Mouse (Mus musculus) large intestine, adult 2 months (tissue): ENCODE data around the gene Selenbp1. TPM values are rescaled to one million over a fixed set of nuclear protein-coding genes. Genes with fewer than 3 reads are reported as not detected.
A peak's percentile ranks its signal among the peaks of the same experiment; 100 is the strongest.

ENCODE experiments used
- DNase-seq: peaks from one replicate; pipeline ENCODE4 v3.0.0-alpha.2; 2012; ENCODE audit warnings: low read depth, low spot score
- WGBS: fragments of 180-500 bp; shearing (Covaris S2); methylation state at CpG from one replicate; pipeline ENCODE4 v1.1.7; 2018; 5-methylcytosine and 5-hydroxymethylcytosine counted together
- polyA plus RNA-seq: library from polyadenylated mRNA; depleted of rRNA; stranded (reverse); fragments of >200 nt; gene quantifications from 2 replicates; pipeline ENCODE4 v1.2.3, GENCODE M21; 2012; rRNA removed

The Selenbp1 gene
- polyA plus RNA-seq, 1 experiment: 74.0 TPM

DNA sequence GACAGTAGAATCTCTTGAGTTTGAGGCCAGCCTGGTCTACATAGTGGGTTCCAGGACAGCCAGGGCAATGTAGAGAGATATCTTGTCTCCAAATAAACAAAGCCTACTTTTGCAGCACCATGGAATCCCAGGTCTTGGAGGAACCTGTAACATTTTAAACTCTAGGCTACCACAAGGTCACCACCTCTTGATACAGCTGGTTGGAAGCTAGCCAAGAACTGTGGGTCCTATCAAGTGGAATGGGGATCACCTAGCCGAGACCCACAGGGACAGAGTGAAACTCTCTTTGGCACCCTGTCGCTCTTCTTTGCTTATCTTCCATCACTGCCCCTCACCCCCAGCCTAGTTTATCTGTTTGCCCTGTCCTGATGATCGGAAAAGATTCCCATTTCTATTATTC lies 39.7 kb downstream of the Selenbp1 start:
- DNase-seq: no peak
- 89% methylated on average over 3 of the region's 3 CpGs for WGBS

DNA sequence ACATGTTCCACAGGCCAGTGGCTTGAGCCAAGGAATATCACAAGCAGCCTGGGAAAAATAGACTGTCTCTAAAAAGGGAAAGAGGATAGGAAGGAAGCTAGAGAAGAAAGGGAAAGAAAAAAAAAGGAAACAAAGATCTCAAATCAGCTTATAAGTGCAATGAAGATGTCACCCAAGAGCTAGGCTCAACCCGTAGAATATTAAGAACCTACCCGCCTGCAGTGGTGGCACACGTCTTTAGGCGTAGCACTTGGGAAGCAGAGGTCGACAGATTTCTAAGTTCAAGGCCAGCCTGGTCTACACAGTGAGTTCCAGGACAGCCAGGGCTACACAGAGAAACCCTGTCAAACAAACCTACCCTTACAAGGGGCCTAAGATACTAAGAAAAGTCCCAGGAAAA lies 40.8 kb downstream of the Selenbp1 start:
- no peak for DNase-seq
- WGBS: 90% methylated on average over 5 of the region's 5 CpGs

DNA sequence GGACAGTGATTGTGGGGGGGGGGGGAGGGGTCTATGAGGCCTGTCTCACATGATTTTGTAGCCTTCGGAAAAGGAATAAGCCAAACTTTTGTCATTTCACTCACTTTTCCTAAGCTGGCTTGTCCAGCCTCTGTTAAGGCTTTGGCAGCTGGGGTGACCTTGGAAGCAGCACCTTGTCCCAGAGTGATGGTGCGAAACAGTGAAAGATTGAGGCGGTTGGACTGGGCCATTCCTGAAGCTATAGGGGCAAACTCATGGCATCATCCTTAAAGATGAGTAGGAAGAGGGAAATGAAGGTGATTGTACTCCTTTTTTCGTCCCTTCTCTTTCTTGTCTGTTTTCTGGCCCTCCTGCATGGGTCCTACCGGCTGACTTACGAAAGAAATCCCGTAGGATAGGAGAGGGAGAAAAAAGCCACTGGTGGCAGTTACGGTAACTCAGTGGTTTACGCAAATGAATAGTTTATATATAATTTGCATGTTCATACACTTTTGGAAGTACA lies 41.2 kb downstream of the Selenbp1 start:
- WGBS: 15% methylated on average over 9 of the region's 9 CpGs
- no peak for DNase-seq

DNA sequence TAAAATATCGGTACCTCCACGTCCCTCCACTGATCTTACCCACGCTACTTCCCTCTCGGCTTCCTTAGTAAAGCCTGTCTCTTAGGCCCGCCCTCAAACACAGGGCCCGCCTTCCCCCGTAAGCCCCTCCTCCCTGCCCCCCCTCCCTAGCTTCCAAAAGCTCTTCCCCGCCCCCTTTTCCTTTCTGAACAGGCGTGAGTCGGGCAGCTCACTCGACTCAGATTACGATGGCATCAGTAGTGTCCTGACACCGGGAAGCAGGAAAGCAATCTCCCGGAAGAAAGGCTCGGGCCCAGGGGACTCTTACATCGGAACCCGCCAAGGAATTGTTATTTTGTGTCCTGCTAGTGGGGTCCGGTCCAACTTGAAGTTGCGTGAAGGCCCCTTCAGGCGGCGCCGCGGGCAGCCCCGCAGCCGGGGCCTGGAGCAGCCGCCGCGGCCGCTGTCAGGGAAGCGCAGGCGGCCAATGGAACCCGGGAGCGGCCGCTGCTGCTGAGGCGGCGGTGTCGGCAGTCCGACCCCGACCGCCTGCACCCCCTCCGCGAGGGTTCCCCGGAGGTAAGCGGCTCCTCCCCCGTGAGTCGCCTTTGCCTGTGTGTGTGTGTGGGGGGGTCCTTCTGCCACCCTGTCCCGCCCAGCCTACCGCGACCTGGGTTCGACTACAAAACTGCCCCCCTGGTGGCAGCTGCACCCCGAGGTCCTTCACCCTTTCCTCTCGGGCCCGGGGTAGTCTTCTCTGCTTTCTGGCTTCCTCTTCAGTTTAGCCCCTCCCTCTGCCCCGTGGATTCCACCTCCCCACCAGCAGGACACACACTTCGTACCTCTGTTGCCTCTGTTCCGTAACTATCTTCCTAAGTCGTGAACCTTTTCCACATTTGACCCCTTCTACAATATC lies 41.9 kb downstream of the Selenbp1 start, which contains the start of gene Pi4kb:
TSS of gene Pi4kb (plus strand) at position 204 of the 895 bp plus-strand sequence.
- WGBS: under 1% methylated on average over 57 of the region's 57 CpGs
- peak; percentile 76 for DNase-seq

DNA sequence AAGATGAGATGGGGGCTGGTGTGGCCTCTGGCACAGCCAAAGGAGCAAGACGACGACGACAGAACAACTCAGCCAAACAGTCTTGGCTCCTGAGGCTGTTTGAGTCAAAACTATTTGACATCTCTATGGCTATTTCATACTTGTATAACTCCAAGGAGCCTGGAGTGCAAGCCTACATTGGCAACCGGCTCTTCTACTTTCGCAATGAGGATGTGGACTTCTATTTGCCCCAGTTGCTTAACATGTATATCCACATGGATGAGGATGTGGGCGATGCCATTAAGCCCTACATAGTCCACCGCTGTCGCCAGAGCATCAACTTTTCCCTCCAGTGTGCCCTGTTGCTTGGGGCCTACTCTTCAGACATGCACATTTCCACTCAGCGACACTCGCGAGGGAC lies 51.5 kb downstream of the Selenbp1 start:
- WGBS: 87% methylated on average over 11 of the region's 11 CpGs
- no peak for DNase-seq

DNA sequence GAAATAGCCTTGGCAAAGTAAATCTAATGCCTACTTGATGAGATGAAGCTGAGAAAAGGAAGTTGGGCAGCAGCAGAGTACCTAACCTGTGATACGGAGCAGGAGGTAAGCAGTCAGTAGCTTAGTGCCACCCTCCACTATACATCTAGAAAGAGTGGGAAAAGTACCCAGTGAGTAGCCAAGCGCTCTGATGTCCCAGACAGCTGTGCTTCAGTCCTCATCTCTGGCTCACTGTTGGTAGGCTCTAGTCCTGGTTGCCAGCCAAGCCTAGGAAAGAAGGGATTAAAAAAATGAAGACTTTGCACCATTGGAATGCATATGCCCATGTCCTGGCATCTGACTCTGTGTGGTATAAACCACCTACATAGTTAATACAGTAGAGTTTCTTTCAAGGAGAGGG lies 52.7 kb downstream of the Selenbp1 start:
- WGBS: 82% methylated on average over 2 of the region's 2 CpGs
- DNase-seq: no peak

DNA sequence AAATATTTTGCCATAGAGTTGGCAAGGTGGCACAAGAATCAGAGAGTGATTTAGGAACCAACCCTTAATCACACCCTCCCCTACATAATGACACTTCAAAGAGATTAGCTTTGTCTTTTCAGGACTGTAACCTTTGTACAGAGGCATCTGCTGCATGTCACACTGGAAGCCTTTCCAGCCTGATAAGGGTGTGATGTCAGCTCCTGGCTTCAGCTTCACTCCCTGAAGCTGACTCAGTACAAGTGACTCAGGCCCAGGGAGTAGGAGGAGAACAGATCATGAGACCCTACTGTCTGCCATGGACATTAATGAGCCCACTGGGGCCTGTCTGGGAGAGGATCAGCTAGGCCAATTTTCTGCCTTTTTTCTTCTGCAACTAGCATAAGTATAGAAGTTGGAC lies 54.7 kb downstream of the Selenbp1 start:
- peak; percentile 64 for DNase-seq

DNA sequence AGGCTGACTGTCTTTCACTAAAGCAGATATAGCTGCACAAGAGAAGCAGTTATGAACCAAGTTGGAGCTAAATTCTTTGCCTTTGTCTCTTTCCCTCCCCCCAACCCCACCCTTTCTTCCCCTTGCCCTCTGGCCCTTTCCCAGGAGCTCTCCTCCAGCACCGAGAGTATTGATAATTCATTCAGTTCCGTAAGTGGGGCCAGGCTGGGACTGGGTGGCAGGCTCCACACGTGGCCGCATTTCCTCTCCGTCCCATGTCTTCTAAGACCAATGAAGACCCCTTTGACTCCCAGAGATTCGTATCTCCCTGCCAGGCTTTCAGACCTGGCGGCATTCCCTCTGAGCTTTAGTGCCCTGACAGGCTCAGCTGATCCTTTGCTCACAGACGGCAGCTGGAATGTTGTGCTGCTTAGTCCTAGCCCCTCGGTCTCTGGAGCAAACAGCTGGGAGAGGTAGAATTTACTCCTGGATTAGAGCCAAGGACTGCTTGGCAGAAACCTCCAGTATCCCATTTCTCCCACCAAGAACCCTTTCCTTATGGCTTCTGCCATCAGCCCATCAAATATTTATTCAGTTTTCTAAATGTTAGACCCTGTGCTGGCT lies 56.4 kb downstream of the Selenbp1 start:
- 26% methylated on average over 9 of the region's 9 CpGs for WGBS
- no peak for DNase-seq

Other genes starting within 250 kb of the Selenbp1 start
- gene Selenbp2, start 239.5 kb upstream of the Selenbp1 start, polyA plus RNA-seq: 4.9 and 6.3 TPM in 2 replicates
- gene Cgn, start 146.6 kb upstream of the Selenbp1 start, polyA plus RNA-seq: 30.1 and 35.1 TPM in 2 replicates
- 8.4 and 11.6 TPM in 2 replicates for gene Pogz, start 95.5 kb upstream of the Selenbp1 start, polyA plus RNA-seq
- 281 and 331 TPM in 2 replicates for gene Psmb4, start 46.1 kb upstream of the Selenbp1 start, polyA plus RNA-seq
- gene Rfx5, start 21.0 kb downstream of the Selenbp1 start, polyA plus RNA-seq: 6.2 and 12.2 TPM in 2 replicates
- gene Pi4kb, start 41.7 kb downstream of the Selenbp1 start, polyA plus RNA-seq: 21.7 and 33.0 TPM in 2 replicates
- gene Zfp687, start 82.4 kb downstream of the Selenbp1 start, polyA plus RNA-seq: 13.3 and 19.3 TPM in 2 replicates
- gene Psmd4, start 109.6 kb downstream of the Selenbp1 start, polyA plus RNA-seq: 138 and 153 TPM in 2 replicates
- gene Pip5k1a, start 173.9 kb downstream of the Selenbp1 start, polyA plus RNA-seq: 12.1 and 15.6 TPM in 2 replicates
- gene Vps72, start 178.0 kb downstream of the Selenbp1 start, polyA plus RNA-seq: 38.7 and 48.3 TPM in 2 replicates
- gene Tmod4, start 191.4 kb downstream of the Selenbp1 start, polyA plus RNA-seq: 0.71 and 0.73 TPM in 2 replicates
- gene Scnm1, start 201.0 kb downstream of the Selenbp1 start, polyA plus RNA-seq: 45.6 and 51.2 TPM in 2 replicates
- gene Lysmd1, start 201.0 kb downstream of the Selenbp1 start, polyA plus RNA-seq: 7.6 and 7.7 TPM in 2 replicates
- 30.8 and 46.2 TPM in 2 replicates for gene Tnfaip8l2, start 209.3 kb downstream of the Selenbp1 start, polyA plus RNA-seq
- gene Sema6c, start 227.4 kb downstream of the Selenbp1 start, polyA plus RNA-seq: 1.4 and 2.6 TPM in 2 replicates